Mouse (Mus musculus) naive thymus-derived CD4-positive, alpha-beta T cell, adult 2 months (primary cell): ENCODE measurements around the gene Prcd.

ENCODE experiments used
- DNase-seq: peaks from one replicate; pipeline ENCODE4 v3.0.0-alpha.2; 2011; ENCODE audit warnings: low read depth

The Prcd gene

DNA sequence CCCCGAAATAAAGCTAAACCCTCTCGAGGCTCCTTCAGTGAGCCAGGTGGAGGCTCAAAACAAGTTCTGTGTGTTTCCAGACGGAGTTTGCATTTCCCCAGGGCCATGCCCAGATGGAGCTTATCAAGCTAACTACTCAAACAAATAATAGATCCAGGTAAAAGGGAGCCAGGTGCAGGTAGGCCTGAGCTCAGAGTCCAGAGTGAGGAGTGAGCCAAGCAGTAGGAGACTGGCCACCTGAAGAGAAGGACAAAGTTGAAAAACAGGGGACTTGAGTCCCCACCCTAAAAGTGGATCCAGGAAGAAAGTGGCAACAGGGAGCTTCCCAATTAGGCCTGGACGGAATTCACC is 40.5 kb downstream of the Prcd start:
- no peak for DNase-seq

DNA sequence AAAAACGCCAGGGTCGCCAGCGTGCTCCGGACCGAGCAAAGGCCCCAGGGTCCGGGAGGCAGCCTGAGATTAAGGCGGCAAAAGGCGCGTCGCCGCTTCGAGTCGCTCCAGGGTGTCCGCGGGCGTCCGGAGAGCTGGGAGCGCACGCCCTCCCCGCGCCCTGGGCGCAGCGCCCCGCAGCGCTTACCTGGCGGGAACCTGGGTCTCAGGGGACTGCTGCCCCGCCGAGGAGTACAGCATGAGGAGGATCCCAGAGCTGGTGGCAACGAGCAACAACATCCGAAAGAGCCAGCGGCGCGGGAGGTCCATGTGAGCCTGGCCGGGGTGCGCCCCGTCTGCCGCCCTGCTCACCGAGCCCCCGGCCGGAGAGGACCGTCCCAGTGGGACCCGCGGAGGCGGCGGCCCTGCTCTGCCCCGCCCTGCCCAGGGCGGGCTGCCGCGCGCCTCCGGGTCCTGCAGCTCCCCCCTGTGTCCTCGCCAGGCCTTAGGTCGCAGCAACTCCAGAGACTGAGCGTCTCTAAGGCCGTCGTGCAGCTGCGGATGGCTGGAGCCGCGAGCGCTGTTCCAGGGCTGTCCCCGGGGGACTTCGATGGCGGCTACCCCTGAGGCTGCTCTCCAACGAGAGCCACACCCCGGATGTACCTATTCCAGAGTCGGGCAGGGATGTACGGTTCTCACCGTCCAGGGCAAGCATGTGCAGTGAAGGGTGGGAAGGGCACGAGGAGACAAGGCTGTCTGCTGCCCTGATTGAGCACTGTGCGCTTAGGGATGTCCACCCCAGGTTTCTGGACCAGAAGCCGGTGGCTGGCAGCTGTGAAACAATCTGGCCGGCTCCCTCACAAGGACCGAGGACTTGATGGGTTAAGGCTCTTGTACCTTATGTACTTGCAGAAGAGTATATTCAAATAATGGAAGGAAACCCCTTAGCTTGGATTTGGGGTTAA is 41.2 kb downstream of the Prcd start:
- DNase-seq: no peak

DNA sequence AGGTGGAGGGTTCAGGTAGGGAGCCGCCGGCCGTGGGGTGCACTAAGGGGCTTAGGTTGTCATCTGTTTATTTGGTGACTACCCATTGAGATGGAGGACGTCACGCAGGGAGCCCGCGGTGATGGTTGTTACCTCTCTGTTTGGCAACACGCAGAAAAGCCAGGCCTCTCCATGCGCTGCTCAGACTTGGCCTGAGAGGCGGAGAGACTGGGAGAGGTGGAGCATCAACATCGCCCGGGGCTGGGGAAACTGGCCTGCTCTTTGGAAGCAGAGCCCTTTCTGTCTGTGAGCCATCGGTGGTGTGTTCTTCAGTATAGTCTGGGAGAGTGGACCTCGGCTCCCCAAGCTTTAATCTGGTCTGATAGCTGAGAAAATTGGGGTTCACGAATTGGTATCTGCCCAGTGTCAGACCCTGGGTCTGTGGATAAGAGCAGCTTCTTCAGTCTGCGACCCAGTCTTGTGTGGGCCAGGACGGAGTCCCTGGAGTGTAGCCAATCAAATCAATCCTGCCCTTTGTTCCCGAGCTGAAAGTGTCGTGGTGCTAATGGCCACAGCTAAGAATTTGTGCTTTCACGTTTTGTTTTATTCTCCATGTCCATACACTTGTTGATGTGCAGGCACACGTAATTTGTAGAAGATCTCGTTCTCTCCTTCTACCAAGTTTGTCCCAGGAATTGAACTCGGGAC is 42.0 kb downstream of the Prcd start:
- DNase-seq: no peak

- DNase-seq: no peak
Observed at GRCm38 (mm10) chr11:116696426-116696825, 43.1 kb downstream of the Prcd start.

- no peak for DNase-seq
Observed at GRCm38 (mm10) chr11:116697521-116697920, 44.2 kb downstream of the Prcd start.

DNA sequence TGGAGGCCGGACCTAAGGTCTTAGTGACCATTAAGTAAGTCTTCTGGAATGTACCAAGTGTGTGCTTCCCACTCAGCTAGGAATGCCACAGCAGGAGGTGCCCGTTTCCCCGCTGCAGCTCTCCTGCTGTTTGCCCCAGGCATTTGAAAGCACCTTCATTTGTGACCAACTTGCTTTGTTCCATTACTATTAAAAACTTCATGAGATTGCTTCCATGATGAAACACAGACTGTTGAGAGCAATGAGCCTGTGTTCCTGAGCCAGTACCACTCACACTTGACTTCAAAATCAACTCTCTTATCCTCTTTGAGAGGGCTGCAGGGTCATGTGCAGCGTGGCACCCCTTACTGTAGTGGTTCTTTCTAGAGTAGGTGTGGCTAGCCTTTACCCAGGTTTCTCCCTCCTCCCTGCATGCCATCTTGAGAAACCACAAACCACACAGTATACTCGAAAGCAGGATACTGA is 48.1 kb downstream of the Prcd start:
- DNase-seq: no peak

DNA sequence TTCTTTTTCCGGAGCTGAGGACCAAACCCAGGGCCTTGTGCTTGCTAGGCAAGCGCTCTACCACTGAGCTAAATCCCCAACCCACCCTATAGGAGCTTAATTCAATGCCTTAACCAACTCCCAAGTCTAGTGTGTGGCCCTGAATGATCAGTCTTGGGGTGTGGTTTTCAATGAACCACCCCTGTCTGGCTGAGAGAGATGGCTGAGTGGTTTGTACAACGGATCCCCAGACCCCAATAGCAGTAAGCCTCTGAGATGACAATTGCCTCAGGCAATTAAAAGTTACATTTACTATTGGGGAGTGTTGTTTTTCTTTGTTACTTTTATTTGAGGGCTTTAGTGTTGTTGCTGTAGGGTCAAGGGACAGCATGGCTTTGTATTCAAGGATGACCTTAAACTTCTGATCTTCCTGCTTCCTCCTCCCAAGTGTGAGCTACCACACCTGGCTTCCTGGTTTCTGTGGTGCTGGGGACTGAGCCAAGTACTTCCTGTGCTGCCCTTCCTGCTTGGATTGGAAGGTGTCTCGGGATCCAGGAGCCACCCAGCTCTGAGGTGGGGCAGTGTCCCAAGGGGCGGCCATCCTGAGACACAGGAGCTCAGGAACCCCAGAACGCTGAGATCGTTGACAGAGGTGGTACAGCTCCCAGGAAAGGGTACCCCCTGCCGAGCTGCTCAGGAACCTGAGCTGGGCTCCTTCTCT is 51.2 kb downstream of the Prcd start:
- no peak for DNase-seq

DNA sequence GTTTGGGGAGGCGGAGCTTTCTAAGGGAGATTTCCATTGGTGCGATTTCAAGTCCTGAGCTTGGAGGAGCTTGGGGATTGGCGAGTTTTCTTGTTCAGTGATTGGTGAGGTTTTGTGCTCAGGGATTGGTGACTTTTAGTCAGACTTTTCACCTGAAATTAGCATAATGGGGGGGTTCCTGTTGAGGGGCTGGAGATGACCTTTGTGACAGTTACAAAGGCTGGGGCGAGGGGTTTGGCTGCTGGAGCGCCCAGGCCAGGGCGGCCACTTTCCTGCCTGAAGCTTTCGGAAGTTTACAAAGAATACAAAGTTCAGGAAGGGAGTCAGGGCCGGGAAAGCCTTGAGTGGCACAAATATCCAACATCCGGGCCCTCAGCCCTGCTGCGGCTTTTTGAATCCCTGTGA is 51.9 kb downstream of the Prcd start:
- DNase-seq: no peak

- no peak for DNase-seq
Observed at GRCm38 (mm10) chr11:116706363-116706762, 53.0 kb downstream of the Prcd start.

DNA sequence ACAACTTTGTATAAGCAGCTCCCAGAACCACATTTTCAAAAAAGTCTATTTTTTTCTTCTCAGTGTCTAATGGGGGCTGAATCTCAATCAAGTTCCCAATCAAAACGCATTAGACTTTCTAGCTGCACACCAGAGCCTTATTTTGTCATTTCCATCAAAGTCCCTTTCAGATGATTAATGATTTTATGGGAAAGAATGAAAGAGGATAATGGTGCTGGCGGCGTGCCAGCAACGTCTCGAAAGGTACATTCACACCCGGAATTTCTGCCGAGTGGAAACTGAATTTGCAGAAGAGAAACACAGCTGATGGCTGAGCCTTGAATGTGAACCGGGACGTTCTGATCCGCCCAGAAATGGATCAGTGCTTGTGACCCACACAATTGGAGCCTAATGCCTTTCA is 56.8 kb downstream of the Prcd start:
- no peak for DNase-seq

DNA sequence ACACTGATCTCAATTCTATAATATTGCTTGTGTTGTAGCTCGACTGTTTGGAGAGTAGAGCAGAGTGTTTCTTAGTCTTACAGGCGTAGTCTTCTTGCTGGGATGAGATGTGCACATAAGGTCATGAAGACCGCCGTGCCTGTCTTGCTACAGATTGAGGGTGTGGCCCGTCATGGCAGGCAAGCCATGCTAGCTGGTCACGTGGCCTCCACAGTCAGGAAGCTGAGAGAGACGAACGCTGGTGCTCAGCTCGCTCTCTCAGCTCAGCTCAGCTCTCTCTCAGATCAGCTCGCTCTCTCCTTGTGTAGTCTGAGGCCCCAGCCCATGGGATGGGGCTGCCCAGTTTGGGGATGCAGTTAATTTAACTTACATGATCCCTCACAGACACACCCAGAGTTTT is 57.5 kb downstream of the Prcd start:
- DNase-seq: no peak

GRCm38 (mm10) chr11:116714052-116714451 is 60.7 kb downstream of the Prcd start:
- no peak for DNase-seq
